Mouse (Mus musculus) embryonic facial prominence, embryonic 14.5 days (tissue): ENCODE measurements at regions not wholly inside any gene's neighbourhood (a gene's known extent, or its start where the extent isn't known, plus 50 kb on each side); places are given as distances from the start of the nearest gene placed in this dataset.

Source experiments
- ATAC-seq: fragments of 200-750 bp; cut with Nextera tagmentation; 2 replicates; pipeline ENCODE4 v1.8.0; 2017; ENCODE audit warnings: low read depth, moderate number of reproducible peaks, moderate TSS enrichment
- DNase-seq: peaks from one replicate; pipeline ENCODE4 v3.0.0-alpha.2; 2015; ENCODE audit warnings: low spot score
- H3K27ac ChIP-seq: fragments of 300-500 bp; sonication (generic); replicated peaks from 2 replicates; pipeline ENCODE4 v1.5.1; 2014; ENCODE audit warnings: low read depth, mild to moderate bottlenecking, low read length, moderate library complexity
- H3K27me3 ChIP-seq: fragments of 300-500 bp; sonication (generic); replicated peaks from 2 replicates; pipeline ENCODE4 v1.6.1; 2014; ENCODE audit warnings: low read length; ENCODE audit not compliant: control insufficient read depth, insufficient read depth
- H3K36me3 ChIP-seq: fragments of 300-500 bp; sonication (generic); 2 replicates; pipeline ENCODE4 v1.6.1; 2014; ENCODE audit warnings: low read length, mixed read lengths; ENCODE audit not compliant: control insufficient read depth, insufficient read depth
- H3K4me1 ChIP-seq: fragments of 300-500 bp; sonication (generic); 2 replicates; pipeline ENCODE4 v1.6.1; 2014; ENCODE audit warnings: antibody characterized with exemption, low read length; ENCODE audit not compliant: control insufficient read depth, insufficient read depth
- H3K4me2 ChIP-seq: fragments of 300-500 bp; sonication (generic); 2 replicates; pipeline ENCODE4 v1.6.1; 2014; ENCODE audit warnings: low read depth, mild to moderate bottlenecking, low read length, moderate library complexity, mixed read lengths
- H3K4me3 ChIP-seq: fragments of 300-500 bp; sonication (generic); 2 replicates; pipeline ENCODE4 v1.5.1; 2014; ENCODE audit warnings: low read depth, mild to moderate bottlenecking, low read length
- H3K9ac ChIP-seq: fragments of 300-500 bp; sonication (generic); 2 replicates; pipeline ENCODE4 v1.6.1; 2014; ENCODE audit warnings: low read depth, mild to moderate bottlenecking, low read length, moderate library complexity, mixed read lengths
- H3K9me3 ChIP-seq: fragments of 300-500 bp; sonication (generic); 2 replicates; pipeline ENCODE4 v1.6.1; 2016; ENCODE audit warnings: low read length; ENCODE audit not compliant: control insufficient read depth
- WGBS: fragments of 180-500 bp; shearing (Covaris S2); extraction: QIAGEN DNeasy Blood & Tissue Kit; methylation state at CpG from one replicate; pipeline ENCODE4 v1.1.7; 2014; 5-methylcytosine and 5-hydroxymethylcytosine counted together

DNA sequence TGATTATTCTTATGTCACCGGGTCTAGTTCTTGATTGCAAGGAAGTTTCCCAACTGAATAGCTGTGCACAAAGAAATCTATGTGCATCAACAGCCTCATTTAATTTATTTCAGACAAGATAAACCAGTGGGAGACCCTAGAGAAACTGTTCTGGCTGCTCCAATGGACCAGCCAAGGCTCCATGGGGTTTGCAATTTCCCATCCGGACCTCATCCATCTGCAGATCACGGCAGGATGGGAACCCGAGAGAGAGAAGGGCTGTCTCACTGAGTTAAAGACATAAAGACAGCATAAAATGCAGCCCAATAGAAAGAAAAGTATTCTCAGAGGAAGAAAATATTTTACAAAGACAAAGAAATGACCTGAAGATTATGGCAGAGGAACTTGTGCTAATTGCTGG lies 458.5 kb upstream of the Cdh10 start:
- H3K4me2 ChIP-seq = no peak overlapping the region
- WGBS = 79% methylated on average over 4 of the region's 4 CpGs
- H3K36me3 ChIP-seq = no peaks in the 10 kb centered on the region
- ATAC-seq (no peak; the same call in 1 of the 2 replicates), DNase-seq (no peak)
- H3K9ac ChIP-seq = no peak overlapping the region
- no peak overlapping the region for H3K4me3 ChIP-seq
- no peaks in the 10 kb centered on the region for H3K27me3 ChIP-seq
- H3K27ac ChIP-seq = no peak overlapping the region
- no peaks in the 10 kb centered on the region for H3K9me3 ChIP-seq
- H3K4me1 ChIP-seq = no peaks in the 10 kb centered on the region

DNA sequence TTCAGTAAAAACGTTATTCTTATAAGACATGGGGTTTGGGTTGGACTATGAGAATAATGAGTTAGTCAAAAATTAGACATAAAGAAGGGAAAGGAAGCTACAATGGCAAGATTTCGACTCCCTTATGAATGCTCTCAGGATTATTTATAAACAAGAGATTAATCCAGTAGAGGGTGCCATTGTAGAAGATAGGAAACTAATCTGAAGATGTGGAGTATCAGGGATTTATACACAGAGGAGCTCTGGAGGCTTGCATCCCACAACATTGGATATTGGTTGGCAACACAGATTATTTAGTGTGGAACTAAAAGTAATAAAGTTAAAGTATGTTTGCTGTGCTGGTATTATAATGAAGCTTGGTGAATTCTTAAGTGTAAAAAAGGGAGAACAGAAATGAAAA lies 419.0 kb upstream of the Cdh10 start:
- no peak overlapping the region for H3K4me2 ChIP-seq
- no peaks in the 10 kb centered on the region for H3K27me3 ChIP-seq
- H3K27ac ChIP-seq = no peak overlapping the region
- H3K9me3 ChIP-seq = no peaks in the 10 kb centered on the region
- H3K9ac ChIP-seq = no peak overlapping the region
- ATAC-seq (no peak), DNase-seq (no peak)
- no peak overlapping the region for H3K4me3 ChIP-seq
- no peaks in the 10 kb centered on the region for H3K36me3 ChIP-seq
- H3K4me1 ChIP-seq = no peaks in the 10 kb centered on the region
- 54% methylated on average over 2 of the region's 2 CpGs for WGBS

DNA sequence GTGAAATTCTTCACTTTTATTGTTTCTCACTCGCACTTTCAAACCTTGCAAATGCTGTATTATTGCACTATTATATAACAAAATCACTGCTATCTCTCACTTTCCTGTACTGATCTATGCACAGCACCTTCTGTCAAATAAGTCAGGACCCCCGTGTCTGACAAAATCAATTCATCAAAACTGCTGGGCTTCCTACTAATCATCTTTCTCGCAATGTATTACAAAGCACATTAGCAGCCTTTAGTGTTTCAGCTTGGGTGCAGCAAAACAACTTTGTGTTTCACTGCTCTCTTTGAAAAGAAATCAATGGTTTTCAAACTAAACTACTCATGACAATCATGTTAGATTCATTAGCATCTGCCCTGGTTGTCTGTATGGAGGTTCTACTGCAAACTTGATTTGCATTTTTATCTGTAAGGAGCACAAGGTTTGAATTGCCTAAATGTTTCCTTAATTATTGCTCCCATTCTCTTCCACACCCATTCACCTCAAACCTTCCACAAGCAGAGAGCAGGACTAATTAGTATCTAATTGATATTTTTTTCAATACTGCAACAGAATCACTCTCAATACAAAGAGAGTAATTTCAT lies 418.4 kb upstream of the Cdh10 start:
- H3K9ac ChIP-seq = no peak overlapping the region
- no peaks in the 10 kb centered on the region for H3K4me1 ChIP-seq
- H3K4me2 ChIP-seq = no peak overlapping the region
- no peak overlapping the region for H3K4me3 ChIP-seq
- ATAC-seq = no peak
- no peaks in the 10 kb centered on the region for H3K9me3 ChIP-seq
- 70% methylated on average over 3 of the region's 3 CpGs for WGBS
- no peaks in the 10 kb centered on the region for H3K27me3 ChIP-seq
- DNase-seq = no peak
- no peaks in the 10 kb centered on the region for H3K36me3 ChIP-seq
- no peak overlapping the region for H3K27ac ChIP-seq

DNA sequence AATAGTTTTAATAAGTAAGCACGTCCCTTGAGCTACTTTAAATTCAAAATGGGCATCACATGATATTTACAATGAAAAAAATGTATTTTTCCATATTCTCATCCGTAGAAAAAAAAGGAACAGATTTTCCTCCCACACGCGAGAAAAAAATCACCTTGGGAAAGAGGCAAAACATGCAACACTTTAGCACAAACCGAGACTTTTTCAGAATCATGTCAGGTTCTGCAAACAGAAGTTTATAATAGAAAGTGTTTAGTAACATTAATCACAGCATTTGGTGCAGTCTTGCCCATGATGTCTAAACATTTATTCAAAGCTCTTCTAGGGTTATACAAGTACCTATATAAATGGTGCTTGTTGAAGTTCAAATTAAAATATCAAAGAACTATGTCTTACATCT lies 386.0 kb upstream of the Cdh10 start:
- Histone ChIP-seq H3K4me2 (no peak overlapping the region), H3K27me3 (no peaks in the 10 kb centered on the region), H3K9me3 (no peaks in the 10 kb centered on the region), H3K27ac (no peak overlapping the region), H3K4me3 (no peak overlapping the region), H3K36me3 (no peaks in the 10 kb centered on the region), H3K9ac (no peak overlapping the region), H3K4me1 (no peaks in the 10 kb centered on the region)
- WGBS = 86% methylated on average over 5 of the region's 5 CpGs
- ATAC-seq (no peak), DNase-seq (no peak)

DNA sequence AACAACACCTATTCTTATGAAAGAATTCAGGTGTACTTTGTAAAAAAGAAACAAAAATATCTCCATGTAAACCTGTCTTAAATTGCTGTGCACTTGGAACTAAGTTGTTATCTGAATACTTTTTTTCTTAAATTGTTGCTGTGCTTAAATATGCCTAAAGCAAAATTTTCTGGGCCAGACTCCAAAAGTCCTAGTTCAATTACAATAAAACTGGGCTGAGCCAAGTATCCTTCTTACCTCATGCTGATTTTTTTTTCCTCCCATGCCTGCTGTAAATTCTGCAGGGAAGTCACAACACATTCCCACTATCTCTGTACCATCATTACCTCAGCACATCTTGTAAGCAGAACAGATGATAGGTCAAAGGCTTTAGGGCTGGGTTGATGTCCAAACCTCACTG lies 364.9 kb upstream of the Cdh10 start:
- H3K9ac ChIP-seq = no peak overlapping the region
- no peak overlapping the region for H3K27ac ChIP-seq
- peak; percentile 77 for DNase-seq
- no peaks in the 10 kb centered on the region for H3K27me3 ChIP-seq
- no peak overlapping the region for H3K4me3 ChIP-seq
- H3K9me3 ChIP-seq = no peaks in the 10 kb centered on the region
- H3K36me3 ChIP-seq = no peaks in the 10 kb centered on the region
- ATAC-seq = no peak
- no peak overlapping the region for H3K4me2 ChIP-seq
- H3K4me1 ChIP-seq = no peaks in the 10 kb centered on the region

DNA sequence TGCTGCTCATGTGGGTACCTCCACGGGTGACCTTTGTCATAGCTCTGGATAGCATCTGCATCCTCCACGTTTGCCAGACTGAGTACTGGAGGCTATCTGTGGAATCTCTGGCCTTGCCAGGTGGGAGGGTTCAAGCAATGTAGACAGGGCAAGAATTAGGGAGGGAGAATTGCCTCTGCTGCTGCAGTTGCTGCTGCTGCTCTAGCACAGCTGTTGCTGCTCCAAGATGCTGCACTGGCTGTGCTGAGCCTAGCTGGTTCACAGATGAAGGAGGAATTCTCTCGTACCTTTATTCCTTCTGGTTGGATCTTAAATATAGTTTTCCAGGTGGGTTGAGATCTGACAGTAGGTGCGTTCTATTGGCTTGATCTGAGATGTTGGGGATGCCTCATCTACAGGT lies 336.4 kb upstream of the Cdh10 start:
- Histone ChIP-seq H3K27ac (no peak overlapping the region), H3K4me3 (no peak overlapping the region), H3K4me1 (no peaks in the 10 kb centered on the region), H3K4me2 (no peak overlapping the region), H3K9ac (no peak overlapping the region), H3K27me3 (no peaks in the 10 kb centered on the region), H3K36me3 (no peaks in the 10 kb centered on the region), H3K9me3 (no peaks in the 10 kb centered on the region)
- DNase-seq (no peak), ATAC-seq (no peak)
- 73% methylated on average over 4 of the region's 4 CpGs for WGBS

DNA sequence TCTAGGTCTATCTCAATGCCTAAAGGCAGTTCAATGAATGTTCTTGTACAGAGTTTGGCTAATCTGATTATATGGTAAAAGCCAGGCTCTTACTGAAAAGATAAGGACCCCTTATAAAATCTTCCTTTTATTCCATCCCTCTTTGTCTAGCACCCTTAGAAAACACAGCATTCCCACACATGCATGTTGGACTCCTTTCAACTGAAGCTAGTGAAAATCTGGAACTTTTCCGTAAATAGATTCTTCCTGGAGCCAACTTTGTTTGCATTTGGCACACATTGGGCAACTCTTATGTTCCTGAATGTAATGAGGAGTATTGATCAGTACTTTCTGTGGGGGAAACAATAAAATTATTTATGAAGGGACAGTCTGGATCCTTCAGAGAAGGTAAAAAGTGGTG lies 307.1 kb upstream of the Cdh10 start:
- no peak overlapping the region for H3K4me3 ChIP-seq
- H3K4me1 ChIP-seq = no peaks in the 10 kb centered on the region
- H3K36me3 ChIP-seq = no peaks in the 10 kb centered on the region
- H3K9ac ChIP-seq = no peak overlapping the region
- no peak overlapping the region for H3K27ac ChIP-seq
- no peaks in the 10 kb centered on the region for H3K9me3 ChIP-seq
- ATAC-seq (no peak), DNase-seq (no peak)
- H3K27me3 ChIP-seq = no peaks in the 10 kb centered on the region
- 84% methylated on average over 1 of the region's 1 CpGs for WGBS
- no peak overlapping the region for H3K4me2 ChIP-seq

DNA sequence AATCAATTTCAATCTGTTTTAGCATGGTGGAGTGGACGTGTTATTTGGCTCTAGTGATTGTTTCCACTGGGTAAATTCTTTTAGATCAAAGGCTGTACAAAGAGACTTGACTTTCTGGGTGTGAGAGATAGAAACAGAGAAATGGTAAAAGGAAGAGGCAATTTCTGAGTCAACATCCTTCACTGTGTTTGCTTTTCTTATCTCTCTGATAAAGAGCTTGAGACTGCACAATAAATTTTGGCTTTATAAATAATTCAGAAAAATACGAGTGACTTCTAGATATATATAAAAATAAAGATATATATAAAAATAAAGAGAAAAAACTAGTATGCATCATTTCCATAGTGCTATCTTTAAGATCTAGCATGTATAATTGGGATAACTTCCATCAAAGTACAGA lies 301.0 kb upstream of the Cdh10 start:
- Histone ChIP-seq H3K9ac (no peak overlapping the region), H3K9me3 (no peaks in the 10 kb centered on the region), H3K27ac (no peak overlapping the region), H3K4me3 (no peak overlapping the region), H3K36me3 (no peaks in the 10 kb centered on the region), H3K27me3 (no peaks in the 10 kb centered on the region), H3K4me2 (no peak overlapping the region), H3K4me1 (no peaks in the 10 kb centered on the region)
- DNase-seq (no peak), ATAC-seq (no peak)
- WGBS = 58% methylated on average over 2 of the region's 2 CpGs

DNA sequence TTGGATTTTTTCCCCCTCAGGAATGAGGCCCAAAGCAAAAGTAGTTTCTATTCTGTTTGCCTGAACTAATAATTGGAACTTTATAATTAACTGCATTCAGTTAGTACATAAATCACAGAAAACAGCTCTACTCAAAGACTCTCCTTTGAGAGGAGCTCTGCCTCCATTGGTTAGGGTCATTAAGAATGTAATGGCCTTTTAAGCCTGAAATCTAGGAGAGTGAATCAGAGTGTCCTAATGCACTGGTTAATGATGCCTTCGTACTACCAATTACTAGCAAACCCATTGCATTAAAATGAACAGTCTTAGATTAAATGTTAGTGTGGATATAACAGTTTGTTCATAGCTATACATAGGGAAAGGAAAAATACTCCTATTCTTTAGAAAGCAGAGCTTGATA lies 262.3 kb upstream of the Cdh10 start:
- no peaks in the 10 kb centered on the region for H3K27me3 ChIP-seq
- no peaks in the 10 kb centered on the region for H3K36me3 ChIP-seq
- no peak overlapping the region for H3K4me3 ChIP-seq
- H3K9me3 ChIP-seq = no peaks in the 10 kb centered on the region
- ATAC-seq (no peak), DNase-seq (no peak)
- no peak overlapping the region for H3K9ac ChIP-seq
- H3K27ac ChIP-seq = no peak overlapping the region
- no peak overlapping the region for H3K4me2 ChIP-seq
- 80% methylated on average over 1 of the region's 1 CpGs for WGBS
- no peaks in the 10 kb centered on the region for H3K4me1 ChIP-seq
